Mouse (Mus musculus): ENCODE data around the gene Abraxas1. TPM values are rescaled to one million over a fixed set of nuclear protein-coding genes. Genes with fewer than 3 reads are reported as not detected.

Abraxas1 gene
- polyA plus RNA-seq (2012; rRNA removed), result 6.1 TPM in 2 replicates

- no peak for DNase-seq (ENCODE audit: low read depth)
These were observed at the start of gene Abraxas1 for GRCm38 (mm10) chr5:100820483-100821184. Gene Abraxas1 (minus strand): TSS chr5:100820965.

- DNase-seq (ENCODE audit: low read depth), result no peak
These were observed 48.6 kb upstream of the Abraxas1 start for GRCm38 (mm10) chr5:100869197-100869895.

- no peak for DNase-seq (ENCODE audit: low read depth)
These were observed 45.4 kb upstream of the Abraxas1 start for GRCm38 (mm10) chr5:100866183-100866582.

GRCm38 (mm10) chr5:100864438-100864837 lies 43.7 kb upstream of the Abraxas1 start:
- DNase-seq (ENCODE audit: low read depth), result no peak

GRCm38 (mm10) chr5:100863091-100863490 lies 42.3 kb upstream of the Abraxas1 start:
- DNase-seq (ENCODE audit: low read depth), result no peak

- DNase-seq (ENCODE audit: low read depth), result no peak
These were observed 41.0 kb upstream of the Abraxas1 start for GRCm38 (mm10) chr5:100861811-100862210.

- DNase-seq (ENCODE audit: low read depth), result no peak
These were observed 40.4 kb upstream of the Abraxas1 start for GRCm38 (mm10) chr5:100861140-100861539.

- DNase-seq (ENCODE audit: low read depth), result peak; percentile 91
These were observed 39.8 kb upstream of the Abraxas1 start for GRCm38 (mm10) chr5:100860417-100861053.

- no peak for DNase-seq (ENCODE audit: low read depth)
These were observed 35.8 kb upstream of the Abraxas1 start for GRCm38 (mm10) chr5:100856552-100856951.

GRCm38 (mm10) chr5:100853963-100854362 lies 33.2 kb upstream of the Abraxas1 start:
- DNase-seq (ENCODE audit: low read depth), result no peak

- no peak for DNase-seq (ENCODE audit: low read depth)
These were observed 26.4 kb upstream of the Abraxas1 start for GRCm38 (mm10) chr5:100847143-100847542.

- DNase-seq (ENCODE audit: low read depth), result no peak
These were observed 25.8 kb upstream of the Abraxas1 start for GRCm38 (mm10) chr5:100846599-100846920.

- no peak for DNase-seq (ENCODE audit: low read depth)
These were observed 25.3 kb upstream of the Abraxas1 start for GRCm38 (mm10) chr5:100845848-100846598.

GRCm38 (mm10) chr5:100845485-100845847 lies 24.7 kb upstream of the Abraxas1 start, which contains the start of gene Gpat3:
Gene Gpat3 (plus strand): TSS chr5:100845713.
- DNase-seq (ENCODE audit: low read depth), result no peak

- DNase-seq (ENCODE audit: low read depth), result no peak
These were observed 23.7 kb upstream of the Abraxas1 start for GRCm38 (mm10) chr5:100844485-100844884.

GRCm38 (mm10) chr5:100837907-100838306 lies 17.1 kb upstream of the Abraxas1 start:
- DNase-seq (ENCODE audit: low read depth), result no peak

GRCm38 (mm10) chr5:100835862-100836538 lies 15.2 kb upstream of the Abraxas1 start:
- DNase-seq (ENCODE audit: low read depth), result no peak

- no peak for DNase-seq (ENCODE audit: low read depth)
These were observed 13.1 kb upstream of the Abraxas1 start for GRCm38 (mm10) chr5:100833841-100834240.

- DNase-seq (ENCODE audit: low read depth), result no peak
These were observed 11.9 kb upstream of the Abraxas1 start for GRCm38 (mm10) chr5:100832680-100833079.

GRCm38 (mm10) chr5:100828701-100829100 lies 7.9 kb upstream of the Abraxas1 start:
- DNase-seq (ENCODE audit: low read depth), result peak; percentile 92

- DNase-seq (ENCODE audit: low read depth), result no peak
These were observed 5.8 kb upstream of the Abraxas1 start for GRCm38 (mm10) chr5:100826531-100826930.

- no peak for DNase-seq (ENCODE audit: low read depth)
These were observed 5.2 kb upstream of the Abraxas1 start for GRCm38 (mm10) chr5:100825975-100826374.
